Mouse (Mus musculus) intestine, postnatal 0 days (tissue): ENCODE measurements around the gene Esp8. TPM values are rescaled to one million over a fixed set of nuclear protein-coding genes. Genes with fewer than 3 reads are reported as not detected.

Experiments
- ATAC-seq: fragments of 200-750 bp; cut with Nextera tagmentation; 2 replicates; pipeline ENCODE4 v1.8.0; 2017; ENCODE audit warnings: mild to moderate bottlenecking, moderate TSS enrichment, moderate library complexity
- H3K27ac ChIP-seq: fragments of 300-500 bp; sonication (generic); 2 replicates; pipeline ENCODE4 v1.5.1; 2014; ENCODE audit warnings: mild to moderate bottlenecking, low read depth, low read length, moderate library complexity
- H3K27me3 ChIP-seq: fragments of 300-500 bp; sonication (generic); replicated peaks from 2 replicates; pipeline ENCODE4 v1.6.1; 2014; ENCODE audit warnings: low read length, mixed read lengths; ENCODE audit not compliant: control insufficient read depth, insufficient read depth
- H3K36me3 ChIP-seq: fragments of 300-500 bp; sonication (generic); 2 replicates; pipeline ENCODE4 v1.6.1; 2014; ENCODE audit warnings: mild to moderate bottlenecking, moderate library complexity; ENCODE audit not compliant: control insufficient read depth, insufficient read depth
- H3K4me1 ChIP-seq: fragments of 300-500 bp; sonication (generic); replicated peaks from 2 replicates; pipeline ENCODE4 v1.6.1; 2014; ENCODE audit warnings: antibody characterized with exemption, low read length, mixed read lengths; ENCODE audit not compliant: control insufficient read depth, insufficient read depth
- H3K4me2 ChIP-seq: fragments of 300-500 bp; sonication (generic); replicated peaks from 2 replicates; pipeline ENCODE4 v1.6.1; 2014; ENCODE audit warnings: low read depth, mild to moderate bottlenecking, moderate library complexity
- H3K4me3 ChIP-seq: fragments of 300-500 bp; sonication (generic); 2 replicates; pipeline ENCODE4 v1.5.1; 2014; ENCODE audit warnings: low read depth, low read length
- H3K9ac ChIP-seq: fragments of 300-500 bp; sonication (generic); 2 replicates; pipeline ENCODE4 v1.6.1; 2014; ENCODE audit warnings: mild to moderate bottlenecking, low read depth, low read length
- H3K9me3 ChIP-seq: fragments of 300-500 bp; sonication (generic); 2 replicates; pipeline ENCODE4 v1.6.1; 2016; ENCODE audit warnings: mixed run types; ENCODE audit not compliant: control insufficient read depth
- CTCF ChIP-seq: sonication (generic); IDR thresholded peaks from 2 replicates; pipeline ENCODE4 v1.5.1; 2016; ENCODE audit warnings: low read depth, mild to moderate bottlenecking, control low read depth, antibody characterized with exemption, moderate library complexity
- WGBS: fragments of 180-500 bp; shearing (Covaris S2); extraction: QIAGEN DNeasy Blood & Tissue Kit; methylation state at CpG from one replicate; pipeline ENCODE4 v1.1.7; 2014; 5-methylcytosine and 5-hydroxymethylcytosine counted together
- polyA plus RNA-seq: library from polyadenylated mRNA; unstranded; fragments of >200 nt; fragmentation: Nextera tagmentation; extraction: Ambion mirVana; gene quantifications from 2 replicates; pipeline ENCODE4 v1.2.1, GENCODE M21; 2015

Esp8 gene
- polyA plus RNA-seq, 1 experiment from 2014 or later: not detected

- no peak for ATAC-seq
These were observed 41.4 kb downstream of the Esp8 start, which contains the start of gene Esp6 for GRCm38 (mm10) chr17:40561207-40561606. Esp6 (plus strand) TSS chr17:40561507.

More at GRCm38 (mm10) chr17:40561207-40561606, 41.4 kb downstream of the Esp8 start, which contains the start of gene Esp6:
- 83% methylated on average over 5 of the region's 5 CpGs for WGBS
- no peak within 1 kb of the TSS for H3K4me3 ChIP-seq
- H3K27me3 ChIP-seq: no peaks in the 10 kb centered on the region
- no peaks in the 10 kb centered on the region for H3K9me3 ChIP-seq
- H3K36me3 ChIP-seq: no peaks in the 10 kb centered on the region
- no peak within 1 kb of the TSS for H3K27ac ChIP-seq
- H3K4me2 ChIP-seq: no peak within 1 kb of the TSS
- no peak for TF ChIP-seq CTCF
- H3K9ac ChIP-seq: no peak within 1 kb of the TSS
- no peaks in the 10 kb centered on the region for H3K4me1 ChIP-seq

Other genes starting within 250 kb of the Esp8 start
- 0.10 and 0.17 TPM in 2 replicates for gene Crisp1, start 200.8 kb upstream of the Esp8 start, polyA plus RNA-seq
- gene Esp6, start 41.5 kb downstream of the Esp8 start, polyA plus RNA-seq: not detected in 2 replicates
- gene Esp4, start 78.6 kb downstream of the Esp8 start, polyA plus RNA-seq: not detected in 2 replicates
- not detected in 2 replicates for gene Esp3, start 112.1 kb downstream of the Esp8 start, polyA plus RNA-seq
- gene Esp1, start 207.1 kb downstream of the Esp8 start, polyA plus RNA-seq: not detected in 2 replicates